In the genomic region with DNA sequence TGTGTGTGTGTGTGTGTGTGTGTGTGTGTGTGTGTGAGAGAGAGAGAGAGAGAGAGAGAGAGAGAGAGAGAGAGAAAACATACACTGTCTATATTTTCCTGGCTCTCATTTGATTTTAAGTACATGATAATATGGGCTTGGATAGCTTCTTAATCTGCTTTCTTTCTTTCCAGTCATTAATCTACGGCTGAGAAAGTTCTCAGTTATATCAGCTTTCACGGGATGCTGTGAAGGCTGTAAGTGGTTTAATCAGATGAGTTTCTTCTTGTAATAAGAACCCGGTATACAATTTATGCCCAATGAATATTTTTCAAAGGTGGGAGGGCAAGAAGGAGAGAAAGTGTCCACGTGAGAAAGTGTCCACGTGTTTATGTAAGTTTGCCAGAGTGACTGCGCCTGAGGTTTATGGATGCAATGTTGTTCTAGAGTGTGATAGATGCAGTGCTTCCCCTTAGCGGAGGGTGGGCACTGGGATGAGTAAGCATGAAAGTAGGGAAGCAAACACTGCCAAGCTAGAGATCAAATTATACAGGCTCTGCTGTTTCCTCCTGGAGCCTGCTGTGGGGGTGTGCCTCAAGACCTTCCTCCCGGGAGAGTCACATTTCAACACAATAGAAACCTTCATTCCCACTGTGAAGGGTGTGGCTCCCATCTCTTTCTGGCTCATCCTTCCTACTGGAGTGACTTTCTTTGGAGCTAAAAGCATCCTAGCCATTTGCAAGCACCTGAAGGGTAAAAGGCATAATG, we compare ENCODE assay signal across 15 mouse cellular contexts. TPM values are rescaled to one million over a fixed set of nuclear protein-coding genes. Genes with fewer than 3 reads are reported as not detected.
DNase-seq lines count a peak whose midpoint lies in the region; ATAC-seq lines count a peak whose summit lies in the region.
"Had no signal": no experiment of that assay in that cellular context is flagged by ENCODE, and none has a peak within 500 bp of the region (broad histone marks: within the 10 kb centered on the region; RNA-seq: fewer than 3 reads in every experiment).

No protein-coding gene starts in this region.

- no peaks in the 10 kb centered on the region for H3K27me3 ChIP-seq in hindbrain, embryonic 15.5 days
- H3K27me3 ChIP-seq in hindbrain, embryonic 11.5 days (ENCODE audit: control insufficient read depth, insufficient read depth, low read length) = no peaks in the 10 kb centered on the region
- H3K27me3 ChIP-seq: heart, embryonic 13.5 days; intestine, embryonic 15.5 days had no signal

- no peak overlapping the region for H3K4me3 ChIP-seq in hindbrain, embryonic 15.5 days
- no peak overlapping the region for H3K4me3 ChIP-seq in hindbrain, embryonic 11.5 days (ENCODE audit: low read depth, low read length)
- H3K4me3 ChIP-seq: heart, embryonic 13.5 days; intestine, embryonic 15.5 days; left cerebral cortex, adult 2 months had no signal

- no peak for ATAC-seq in hindbrain, embryonic 15.5 days (ENCODE audit: low FRiP score, low read depth)
- no peak for ATAC-seq in hindbrain, embryonic 11.5 days (ENCODE audit: low FRiP score)
- ATAC-seq in megakaryocyte progenitor cell, adult 5-6 weeks (replicated peaks; ENCODE audit: poor library complexity) = peak; percentile 63
- ATAC-seq: intestine, embryonic 15.5 days had no signal

- H3K36me3 ChIP-seq in hindbrain, embryonic 15.5 days = no peaks in the 10 kb centered on the region
- no peaks in the 10 kb centered on the region for H3K36me3 ChIP-seq in hindbrain, embryonic 11.5 days (ENCODE audit: control insufficient read depth, insufficient read depth, low read length)
- H3K36me3 ChIP-seq: G1E; heart, embryonic 13.5 days; intestine, embryonic 15.5 days had no signal

- H3K4me1 ChIP-seq in hindbrain, embryonic 15.5 days (replicated peaks) = peaks cover 5% of the 10 kb centered on the region; the same call in 1 of the 2 replicates
- no peaks in the 10 kb centered on the region for H3K4me1 ChIP-seq in hindbrain, embryonic 11.5 days (replicated peaks; ENCODE audit: control insufficient read depth, insufficient read depth, low read length)

- no peak for DNase-seq in hindbrain, embryonic 11.5 days (ENCODE audit: low spot score)
- DNase-seq in MN1 (ENCODE audit: low spot score) = peak; percentile 60
- peak; percentile 17 for DNase-seq in fibroblast of lung, adult 2 months (ENCODE audit: low read depth)
- no peak for DNase-seq in adrenal gland, postnatal 4 days (ENCODE audit: low spot score in 2 of 2)
- DNase-seq in cerebellum, adult 9-10 months = no peak
- DNase-seq: adrenal gland, postnatal 25 days; cerebellum, adult 2 months; thymus, postnatal 14 days had no signal

- H3K9ac ChIP-seq in hindbrain, embryonic 15.5 days = no peak overlapping the region
- no peak overlapping the region for H3K9ac ChIP-seq in hindbrain, embryonic 11.5 days (ENCODE audit: low read depth, low read length)
- H3K9ac ChIP-seq: heart, embryonic 13.5 days; intestine, embryonic 15.5 days had no signal

- no peak overlapping the region for H3K27ac ChIP-seq in hindbrain, embryonic 15.5 days (replicated peaks)
- no peak overlapping the region for H3K27ac ChIP-seq in hindbrain, embryonic 11.5 days (ENCODE audit: low read depth, low read length)
- H3K27ac ChIP-seq: heart, embryonic 13.5 days; intestine, embryonic 15.5 days; left cerebral cortex, adult 2 months had no signal

- WGBS in hindbrain, embryonic 15.5 days = 17% methylated on average over 8 of the region's 8 CpGs
- 21% methylated on average over 8 of the region's 8 CpGs for WGBS in hindbrain, embryonic 11.5 days

- H3K4me2 ChIP-seq in hindbrain, embryonic 15.5 days = 0 out of 2 replicates have a peak overlapping the region, but pooled peaks have one; percentile 2
- H3K4me2 ChIP-seq in hindbrain, embryonic 11.5 days (replicated peaks; ENCODE audit: low read depth, low read length) = no peak overlapping the region
- H3K4me2 ChIP-seq: heart, embryonic 13.5 days; intestine, embryonic 15.5 days; liver, embryonic 11.5 days had no signal

- H3K9me3 ChIP-seq in hindbrain, embryonic 15.5 days = no peaks in the 10 kb centered on the region
- H3K9me3 ChIP-seq in hindbrain, embryonic 11.5 days (ENCODE audit: control insufficient read depth, low read length) = no peaks in the 10 kb centered on the region
- H3K9me3 ChIP-seq: G1E; heart, embryonic 13.5 days; intestine, embryonic 15.5 days had no signal

RNA-seq across cellular contexts. Expression of gene Armc3, which starts 38.6 kb away (rescaled TPM):
- 1.1 and 1.4 TPM in 2 replicates for polyA plus RNA-seq in hindbrain, embryonic 15.5 days (2015; fragmentation: Nextera tagmentation; extraction: Ambion mirVana)
- 1.4 and 1.5 TPM in 2 replicates for polyA plus RNA-seq in hindbrain, embryonic 11.5 days (2014; fragmentation: Nextera tagmentation; extraction: Ambion mirVana)
- 0.27 and 0.30 TPM in 2 replicates for total RNA-seq in megakaryocyte progenitor cell, adult 5-6 weeks (2015)
- 0.29 and 0.37 TPM in 2 replicates for total RNA-seq in megakaryocyte progenitor cell, adult 5-6 weeks (2017)
- under 1 TPM; 0.14 to 0.22 TPM for total RNA-seq in adrenal gland, postnatal 4 days (2021)
- total RNA-seq: adrenal gland, postnatal 25 days had no signal
- polyA plus RNA-seq: G1E had no signal

Comparison
In these comparisons a context has a peak if more than half of its experiments do, and no peak if none do; other contexts are left out.
1. DNase-seq: peak in MN1 (single experiment) and fibroblast of lung, adult 2 months (single experiment); none in hindbrain, embryonic 11.5 days (single experiment), adrenal gland, postnatal 4 days (0 of 2) and cerebellum, adult 9-10 months (single experiment).